Mouse (Mus musculus) bone marrow macrophage, adult 2 months (primary cell): ENCODE data around the gene Trim13.
"Not testable (repeated sequence)": the region's sequence is repeated elsewhere in the genome, so short reads cannot be mapped to it uniquely, and the experiment has no call there.

Experiments used
- CTCF ChIP-seq: IDR thresholded peaks from 2 replicates; pipeline ENCODE4 v1.5.1; 2012; ENCODE audit warnings: low read depth, mild to moderate bottlenecking, low read length, moderate library complexity
- POLR2A ChIP-seq: IDR thresholded peaks from 2 replicates; pipeline ENCODE4 v1.6.1; 2012; ENCODE audit warnings: mild to moderate bottlenecking, low read depth, low read length, borderline replicate concordance

GRCm38 (mm10) chr14:61566211-61566610 is 31.8 kb upstream of the Trim13 start:
- TF ChIP-seq POLR2A, CTCF: not testable (repeated sequence)
